Mouse (Mus musculus) lung, postnatal 4 days (tissue): ENCODE measurements at regions not wholly inside any gene's neighbourhood (a gene's known extent, or its start where the extent isn't known, plus 50 kb on each side); places are given as distances from the start of the nearest gene placed in this dataset.

Experiments
- DNase-seq, 2 experiments: peaks; one replicate each; pipeline ENCODE4 v3.0.0; 2021

- no peak for DNase-seq
Measured at GRCm38 (mm10) chr15:97188545-97188944, 58.4 kb upstream of the Pced1b start.

GRCm38 (mm10) chr15:97187831-97188230 lies 59.1 kb upstream of the Pced1b start:
- no peak for DNase-seq

GRCm38 (mm10) chr15:97186034-97186433 lies 60.9 kb upstream of the Pced1b start:
- peak; percentile 41 to 53 for DNase-seq

DNA sequence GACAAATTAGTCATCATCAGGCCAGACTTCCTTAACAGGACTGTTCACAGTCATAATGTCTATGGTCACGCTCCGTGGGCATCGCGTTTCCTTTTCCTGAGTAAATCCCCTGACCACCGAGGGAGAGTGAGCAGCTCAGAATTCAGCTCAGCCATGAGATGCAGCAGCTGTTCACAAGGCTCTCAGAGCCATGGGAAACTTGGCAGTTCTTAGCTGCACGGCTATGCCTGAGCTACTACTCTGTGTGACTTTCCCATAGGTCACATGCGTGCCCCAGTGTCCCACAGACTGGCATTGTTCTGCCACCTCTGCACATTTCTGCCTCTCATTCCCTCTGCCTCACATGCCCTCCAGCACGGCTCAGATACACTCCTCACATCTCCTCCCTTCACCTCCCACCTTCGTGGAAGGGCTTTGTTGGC lies 64.3 kb upstream of the Pced1b start:
- no peak for DNase-seq

GRCm38 (mm10) chr15:97180970-97181669 lies 65.8 kb upstream of the Pced1b start:
- DNase-seq = peak in 1 of 2 experiments; percentile 17

- DNase-seq = no peak
Measured at GRCm38 (mm10) chr15:97178286-97178685, 68.6 kb upstream of the Pced1b start.

DNA sequence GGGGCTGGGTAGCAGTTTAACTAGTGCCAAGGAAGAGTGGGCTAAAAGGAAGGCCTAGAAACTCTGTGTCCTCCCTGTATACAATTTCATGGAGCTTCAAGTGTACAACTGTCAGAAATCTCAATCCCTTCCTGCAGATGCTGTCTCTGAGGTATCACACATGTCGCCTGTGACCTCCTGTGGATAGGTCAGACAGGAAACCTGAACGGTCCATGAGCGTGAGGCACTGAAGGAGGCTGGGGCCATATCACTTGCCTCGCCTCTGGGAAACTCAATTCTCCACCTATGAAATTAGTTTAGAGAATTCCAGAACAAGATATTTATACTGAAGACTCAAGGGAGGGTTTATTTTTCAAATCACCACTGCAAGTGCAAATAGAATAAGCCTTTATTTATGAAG lies 69.1 kb upstream of the Pced1b start:
- no peak for DNase-seq

DNA sequence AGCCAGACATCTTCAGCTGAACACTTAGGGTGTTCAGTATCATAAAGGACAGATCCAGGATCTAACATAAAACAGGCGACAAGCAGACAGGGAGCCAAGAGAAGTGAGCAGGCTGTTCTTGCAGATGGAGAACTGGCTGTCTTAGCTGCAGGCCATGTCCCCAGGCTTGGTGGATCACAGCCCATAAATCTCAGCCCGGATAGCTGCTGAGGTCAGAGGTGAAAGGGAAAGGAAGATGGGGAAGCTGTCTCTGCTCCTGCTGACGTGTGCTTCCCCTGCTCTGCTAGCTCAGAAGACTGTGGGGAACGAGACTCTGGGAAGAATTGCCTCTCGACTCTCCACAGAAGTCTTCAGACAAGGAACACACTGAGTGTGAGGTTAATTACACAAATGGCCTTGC lies 71.9 kb upstream of the Pced1b start:
- peak; percentile 45 to 81 for DNase-seq

DNA sequence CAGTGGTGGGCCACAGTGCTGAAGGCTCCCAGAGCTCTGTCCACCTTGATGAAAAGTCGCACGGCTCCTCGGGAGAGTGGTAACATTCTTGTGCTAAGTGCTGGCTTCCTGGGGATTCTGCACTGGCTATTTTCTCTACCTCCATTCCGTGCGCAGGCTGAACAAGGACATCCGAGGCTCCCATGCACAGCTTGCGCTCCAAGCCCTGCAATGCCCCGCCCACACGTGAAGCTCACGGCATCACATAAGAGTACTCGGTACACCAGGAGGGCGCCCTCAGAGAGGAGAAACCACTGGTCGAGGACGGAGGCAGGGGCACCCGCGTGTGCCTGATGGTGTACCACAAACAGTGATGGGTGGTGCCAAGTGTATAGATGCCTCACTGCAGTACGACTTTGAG lies 73.7 kb upstream of the Pced1b start:
- no peak for DNase-seq

DNA sequence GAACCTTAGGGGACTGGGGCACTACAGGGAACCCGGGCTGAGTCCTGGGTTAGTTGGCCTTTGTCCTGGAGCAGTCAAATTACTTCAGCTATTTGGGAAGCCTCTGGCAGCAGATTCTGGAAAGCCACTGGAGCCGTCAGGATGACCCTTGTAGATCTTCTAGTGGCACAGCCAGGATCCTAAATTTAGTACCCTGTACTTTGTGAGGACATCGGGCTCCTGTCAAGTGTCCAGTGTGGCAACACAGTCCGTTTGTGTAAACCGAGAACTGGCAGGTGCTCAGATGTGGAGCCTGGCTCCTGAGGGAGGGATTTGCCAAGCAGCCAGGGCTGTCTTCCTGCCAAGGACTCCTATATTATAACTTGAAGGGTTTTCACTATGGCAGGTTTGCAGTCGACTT lies 76.8 kb upstream of the Pced1b start:
- no peak for DNase-seq

DNA sequence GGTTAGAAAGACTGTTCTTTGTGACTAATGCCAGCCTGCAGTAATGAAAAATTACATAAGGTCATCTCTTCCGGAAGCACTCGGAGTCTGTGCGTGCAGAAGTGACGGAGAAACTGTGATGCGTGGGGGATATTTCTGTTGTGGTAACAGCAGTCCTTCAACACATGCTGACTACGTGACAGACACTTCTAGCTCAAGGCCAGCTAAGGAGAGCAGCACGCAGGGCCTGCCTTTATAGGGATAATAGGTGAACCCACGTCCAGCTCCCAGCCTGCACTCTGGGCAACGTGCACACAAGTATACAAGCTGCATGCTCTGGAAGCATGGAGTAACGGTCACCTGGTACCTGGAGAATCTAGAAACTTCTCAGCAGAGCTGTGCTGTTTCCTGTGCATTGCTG lies 77.5 kb upstream of the Pced1b start:
- DNase-seq = no peak

DNA sequence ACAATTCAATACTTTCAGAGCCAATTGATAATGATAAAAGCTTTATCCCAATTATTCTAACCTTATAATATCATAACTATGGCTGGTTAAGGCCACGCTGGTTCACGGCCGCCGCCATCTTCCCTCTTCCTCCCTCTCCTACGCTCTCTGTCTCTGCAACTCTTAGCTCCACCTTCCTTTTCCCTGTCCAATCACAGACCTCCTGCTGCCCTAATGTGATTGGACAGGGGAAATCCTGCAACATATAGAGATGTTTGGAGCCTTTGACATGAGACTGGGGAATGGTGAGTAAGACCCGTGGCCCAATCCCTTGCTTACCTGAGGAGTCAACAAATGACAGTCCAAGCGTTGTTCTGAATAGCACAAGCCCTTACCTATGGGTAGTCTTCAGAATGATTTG lies 79.8 kb upstream of the Pced1b start:
- no peak for DNase-seq

DNA sequence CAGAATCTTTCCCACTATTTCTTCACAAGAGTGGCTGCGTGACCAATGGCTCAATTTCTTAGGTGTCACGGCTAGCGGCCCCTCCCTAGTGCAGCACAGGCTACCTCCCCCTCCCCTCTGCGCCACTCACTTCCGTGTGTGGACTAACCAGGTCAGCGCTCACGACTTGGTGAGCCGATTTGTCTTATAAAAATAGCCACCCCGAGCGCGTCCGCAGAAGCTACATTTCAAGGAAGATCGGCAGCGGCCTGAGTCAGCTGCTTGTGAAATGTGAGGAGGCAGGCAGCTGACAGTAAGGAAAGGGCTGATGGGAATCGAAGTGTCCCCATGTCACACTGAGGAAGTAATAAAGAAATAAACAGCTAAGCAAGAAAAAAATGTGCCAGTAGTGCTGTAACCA lies 82.3 kb upstream of the Pced1b start:
- DNase-seq = peak; percentile 5 to 33

- no peak for DNase-seq
Measured at GRCm38 (mm10) chr15:97163971-97164370, 82.9 kb upstream of the Pced1b start.

DNA sequence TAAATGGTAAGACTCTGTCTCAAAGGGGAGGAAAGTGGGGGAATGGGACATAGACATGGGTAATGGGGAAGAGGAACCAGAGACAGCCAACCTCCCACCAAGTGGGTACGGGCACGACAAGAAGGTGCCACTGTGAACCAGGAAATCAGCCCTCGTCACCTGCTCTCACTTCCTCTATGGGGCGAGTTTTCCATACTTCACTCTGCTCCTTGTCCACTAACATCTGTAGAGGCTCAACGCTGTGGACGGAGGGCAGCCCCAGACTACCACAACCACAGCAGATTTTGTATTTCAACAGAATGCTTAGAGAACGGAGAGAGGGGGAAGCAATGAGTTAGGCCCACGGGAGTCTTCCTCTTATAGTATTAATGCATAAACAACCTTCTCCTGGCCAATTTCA lies 83.8 kb upstream of the Pced1b start:
- DNase-seq = no peak

DNA sequence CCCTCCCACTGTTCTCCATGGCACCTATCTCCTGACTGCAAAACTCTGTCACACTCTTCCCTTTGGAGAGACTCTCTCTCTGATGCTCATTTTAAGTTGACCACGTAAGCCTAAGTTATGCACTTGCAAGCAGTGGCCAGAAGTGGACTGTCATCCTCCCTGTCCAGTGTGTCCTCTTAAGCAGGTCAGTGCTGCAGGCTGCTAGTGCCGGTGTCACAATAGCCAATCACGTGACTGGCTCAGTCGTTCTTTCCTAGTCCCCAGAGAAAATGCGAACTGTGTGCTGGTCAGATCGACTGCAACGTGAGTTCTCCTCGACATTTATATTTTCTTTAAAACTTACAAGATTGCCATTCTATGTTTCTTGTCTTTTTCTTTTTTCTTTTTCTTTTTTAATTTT lies 84.6 kb upstream of the Pced1b start:
- DNase-seq = no peak

- no peak for DNase-seq
Measured at GRCm38 (mm10) chr15:97161530-97161929, 85.4 kb upstream of the Pced1b start.

- DNase-seq = no peak
Measured at GRCm38 (mm10) chr15:97152354-97152753, 94.6 kb upstream of the Pced1b start.

- no peak for DNase-seq
Measured at GRCm38 (mm10) chr15:97151793-97152192, 95.1 kb upstream of the Pced1b start.

GRCm38 (mm10) chr15:97150983-97151735 lies 95.4 kb upstream of the Slc38a4 start:
- DNase-seq = no peak

GRCm38 (mm10) chr15:97141958-97142357 lies 86.2 kb upstream of the Slc38a4 start:
- no peak for DNase-seq

- DNase-seq = no peak
Measured at GRCm38 (mm10) chr15:97138265-97138664, 82.5 kb upstream of the Slc38a4 start.

- peak in 1 of 2 experiments; percentile 72 for DNase-seq
Measured at GRCm38 (mm10) chr15:97135291-97135690, 79.5 kb upstream of the Slc38a4 start.

DNA sequence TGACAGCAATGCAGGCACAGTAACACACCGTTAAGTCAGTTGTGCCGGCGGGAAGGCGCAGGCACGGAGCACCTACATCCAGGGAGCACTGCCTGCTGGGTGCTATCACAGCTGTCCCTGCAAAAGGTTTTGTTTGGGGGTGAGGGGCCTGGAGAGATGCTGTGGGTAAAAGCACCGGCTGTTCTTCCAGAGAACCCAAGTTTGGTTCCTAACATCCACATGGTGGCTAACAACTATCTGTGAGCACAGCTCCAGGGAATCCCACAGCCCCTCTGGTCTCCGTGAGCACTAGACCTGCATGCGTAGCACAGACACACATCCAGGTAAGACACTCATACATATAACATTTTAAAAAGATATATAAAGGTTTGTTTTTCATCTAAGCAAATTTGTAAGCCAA lies 72.0 kb upstream of the Slc38a4 start:
- DNase-seq = no peak
